Mouse (Mus musculus): ENCODE measurements at regions not wholly inside any gene's neighbourhood (a gene's known extent, or its start where the extent isn't known, plus 50 kb on each side); places are given as distances from the start of the nearest gene placed in this dataset.

GRCm38 (mm10) chr1:184304813-184305212, 270.7 kb upstream of the 1700056E22Rik start:
- ATAC-seq (replicated peaks in 1 of 2; ENCODE audit: insufficient read depth in 1 of 2, low FRiP score in 2 of 2, low TSS enrichment in 1 of 2, low read depth in 1 of 2, poor library complexity in 2 of 2, severe bottlenecking in 2 of 2), result no peak

GRCm38 (mm10) chr1:184304204-184304603, 270.1 kb upstream of the 1700056E22Rik start:
- ATAC-seq (replicated peaks in 1 of 2; ENCODE audit: insufficient read depth in 1 of 2, low FRiP score in 2 of 2, low TSS enrichment in 1 of 2, low read depth in 1 of 2, poor library complexity in 2 of 2, severe bottlenecking in 2 of 2), result no peak

GRCm38 (mm10) chr1:184298701-184299100, 264.6 kb upstream of the 1700056E22Rik start:
- no peak for ATAC-seq (replicated peaks in 1 of 2; ENCODE audit: insufficient read depth in 1 of 2, low FRiP score in 2 of 2, low TSS enrichment in 1 of 2, low read depth in 1 of 2, poor library complexity in 2 of 2, severe bottlenecking in 2 of 2)

DNA sequence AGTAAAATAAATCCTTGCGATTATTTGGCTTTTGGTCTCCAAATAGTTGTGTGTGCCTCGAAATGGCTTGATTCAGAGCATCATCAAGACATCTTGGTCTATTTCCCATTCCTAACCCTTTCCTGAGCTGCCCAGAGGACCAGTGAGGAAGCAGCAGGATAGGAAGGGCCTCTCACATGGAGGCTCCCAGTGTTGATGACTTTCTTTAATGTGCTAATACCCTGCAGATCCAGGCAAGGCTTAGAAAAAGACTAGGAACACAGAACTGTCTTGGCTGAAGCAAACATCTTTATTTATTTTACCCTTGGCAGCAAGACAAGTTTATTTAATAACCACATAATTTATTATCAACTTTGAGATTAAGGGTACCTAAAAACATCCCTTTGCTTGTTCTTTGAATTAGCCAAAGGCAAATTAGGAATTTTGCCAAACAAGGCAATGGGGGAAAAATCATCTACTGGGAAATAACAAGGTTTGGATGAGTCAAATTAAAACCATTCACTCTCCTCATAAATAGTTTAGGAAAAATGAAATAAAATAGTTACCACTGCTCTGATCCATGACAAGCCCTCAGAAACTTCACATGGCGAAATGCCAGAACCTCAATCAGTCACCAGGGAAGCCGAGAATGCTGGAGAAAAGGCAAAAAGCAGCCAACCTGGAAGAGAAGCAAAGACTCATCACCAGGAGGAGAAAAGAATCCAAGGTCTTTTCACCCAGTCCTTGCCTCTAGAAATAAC, 263.1 kb upstream of the 1700056E22Rik start:
- ATAC-seq (replicated peaks in 1 of 2; ENCODE audit: insufficient read depth in 1 of 2, low FRiP score in 2 of 2, low TSS enrichment in 1 of 2, low read depth in 1 of 2, poor library complexity in 2 of 2, severe bottlenecking in 2 of 2), result no peak

- ATAC-seq (replicated peaks in 1 of 2; ENCODE audit: insufficient read depth in 1 of 2, low FRiP score in 2 of 2, low TSS enrichment in 1 of 2, low read depth in 1 of 2, poor library complexity in 2 of 2, severe bottlenecking in 2 of 2), result no peak
Observed at GRCm38 (mm10) chr1:184291129-184291528, 257.0 kb upstream of the 1700056E22Rik start.

GRCm38 (mm10) chr1:184289733-184290416, 255.8 kb upstream of the 1700056E22Rik start:
- ATAC-seq (replicated peaks in 1 of 2; ENCODE audit: insufficient read depth in 1 of 2, low FRiP score in 2 of 2, low TSS enrichment in 1 of 2, low read depth in 1 of 2, poor library complexity in 2 of 2, severe bottlenecking in 2 of 2), result no peak

DNA sequence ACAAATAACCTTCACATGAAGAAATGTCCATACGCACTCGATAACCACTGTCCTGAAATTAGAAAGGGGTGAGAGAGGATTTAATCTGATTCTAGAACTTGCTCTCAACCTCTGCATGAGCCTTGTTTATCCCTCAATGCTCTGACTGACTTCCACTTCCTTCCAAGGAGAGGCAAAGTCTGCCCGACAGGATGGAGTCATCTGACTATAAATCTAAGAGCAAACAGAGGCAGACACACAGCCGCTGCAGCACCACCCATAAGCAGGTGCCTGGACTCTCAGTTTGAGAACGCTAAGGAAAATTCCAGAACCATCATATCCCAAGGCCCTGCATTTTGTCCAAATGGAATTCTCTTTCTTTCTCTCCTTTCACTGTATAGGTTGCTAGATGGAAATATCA, 247.7 kb upstream of the 1700056E22Rik start:
- no peak for ATAC-seq (replicated peaks in 1 of 2; ENCODE audit: insufficient read depth in 1 of 2, low FRiP score in 2 of 2, low TSS enrichment in 1 of 2, low read depth in 1 of 2, poor library complexity in 2 of 2, severe bottlenecking in 2 of 2)

GRCm38 (mm10) chr1:184279263-184279662, 245.2 kb upstream of the 1700056E22Rik start:
- ATAC-seq (replicated peaks in 1 of 2; ENCODE audit: insufficient read depth in 1 of 2, low FRiP score in 2 of 2, low TSS enrichment in 1 of 2, low read depth in 1 of 2, poor library complexity in 2 of 2, severe bottlenecking in 2 of 2), result no peak

DNA sequence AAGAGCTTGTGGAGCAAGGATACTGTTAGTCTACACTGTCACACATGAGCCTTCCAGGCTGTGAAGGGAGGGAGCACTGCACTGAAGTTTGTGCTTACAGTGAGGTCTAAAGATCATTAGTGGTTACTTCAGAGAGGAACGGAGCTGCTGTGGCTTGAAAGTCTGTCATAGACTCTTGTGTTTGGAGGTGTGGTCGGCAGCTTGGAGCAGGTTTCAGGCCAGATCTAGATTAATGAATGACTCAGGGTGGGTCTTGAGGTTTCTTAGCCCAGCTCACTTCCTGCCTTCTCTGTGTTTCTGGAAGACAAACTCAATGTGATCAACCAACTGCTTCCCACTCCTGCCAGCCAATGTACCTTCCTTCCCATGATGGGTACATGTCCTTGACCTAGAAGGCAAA, 242.9 kb upstream of the 1700056E22Rik start:
- ATAC-seq (replicated peaks in 1 of 2; ENCODE audit: insufficient read depth in 1 of 2, low FRiP score in 2 of 2, low TSS enrichment in 1 of 2, low read depth in 1 of 2, poor library complexity in 2 of 2, severe bottlenecking in 2 of 2), result peak; percentile 89 to 91

DNA sequence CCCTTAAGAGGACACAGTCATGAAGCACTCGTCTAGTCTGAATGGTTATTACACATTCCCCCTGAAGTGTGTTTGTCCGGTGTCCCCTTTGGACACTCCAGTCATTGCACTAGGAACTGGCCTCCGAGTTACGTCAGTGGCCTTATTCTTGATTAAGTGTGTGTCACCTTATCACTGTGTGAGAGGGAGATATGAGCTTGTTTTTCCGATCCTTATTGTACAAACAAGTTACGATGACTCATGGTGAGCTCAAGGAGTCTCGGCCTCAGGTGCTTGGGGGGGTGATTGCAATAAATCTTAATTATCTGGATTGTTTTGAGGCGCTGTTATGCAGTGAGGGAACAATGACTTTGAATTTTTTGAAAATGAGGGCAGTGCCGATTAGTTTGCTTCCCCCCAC, 241.8 kb upstream of the 1700056E22Rik start:
- ATAC-seq (replicated peaks in 1 of 2; ENCODE audit: insufficient read depth in 1 of 2, low FRiP score in 2 of 2, low TSS enrichment in 1 of 2, low read depth in 1 of 2, poor library complexity in 2 of 2, severe bottlenecking in 2 of 2), result peak in 1 of 2 experiments; percentile 30; a peak in 1 of 4 replicates

DNA sequence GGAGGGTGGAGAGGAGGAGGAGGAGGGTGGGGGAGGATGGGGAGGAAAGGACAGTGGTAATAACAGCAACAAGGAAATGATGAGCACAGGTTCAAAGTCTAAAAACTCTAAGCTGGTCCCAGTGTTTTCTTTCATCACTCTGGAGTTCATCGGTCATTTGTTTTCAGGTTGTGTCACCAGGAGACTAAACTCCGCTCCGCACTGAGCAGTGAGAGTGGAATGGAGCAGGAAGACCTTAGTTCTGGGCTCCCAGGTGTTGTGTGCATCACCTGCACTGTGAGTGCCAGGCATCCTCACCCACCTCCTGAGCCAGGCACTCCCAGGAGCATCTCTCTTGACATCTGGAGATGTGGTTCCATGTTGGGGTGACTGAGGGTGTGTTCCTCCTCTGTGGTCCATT, 241.3 kb upstream of the 1700056E22Rik start:
- no peak for ATAC-seq (replicated peaks in 1 of 2; ENCODE audit: insufficient read depth in 1 of 2, low FRiP score in 2 of 2, low TSS enrichment in 1 of 2, low read depth in 1 of 2, poor library complexity in 2 of 2, severe bottlenecking in 2 of 2)

DNA sequence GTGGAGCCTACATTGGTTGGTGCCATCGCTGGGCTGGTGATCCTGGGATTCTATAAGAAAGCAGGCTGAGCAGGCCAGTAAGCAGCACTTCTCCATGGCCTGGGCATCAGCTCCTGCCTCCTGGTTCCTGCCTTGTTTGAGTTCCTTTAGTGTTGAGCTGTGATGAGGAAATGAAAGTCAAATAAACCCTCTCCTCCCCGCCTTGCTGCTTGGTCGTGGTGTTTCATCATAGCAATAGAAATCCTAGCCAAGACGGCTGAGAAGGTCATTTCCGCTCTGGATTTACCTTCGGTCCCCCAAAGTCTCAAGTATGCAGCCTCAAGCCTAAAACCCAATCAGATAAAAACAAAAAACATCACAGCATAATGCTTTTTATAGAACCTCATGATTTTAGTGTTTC, 240.6 kb upstream of the 1700056E22Rik start:
- ATAC-seq (replicated peaks in 1 of 2; ENCODE audit: insufficient read depth in 1 of 2, low FRiP score in 2 of 2, low TSS enrichment in 1 of 2, low read depth in 1 of 2, poor library complexity in 2 of 2, severe bottlenecking in 2 of 2), result no peak

DNA sequence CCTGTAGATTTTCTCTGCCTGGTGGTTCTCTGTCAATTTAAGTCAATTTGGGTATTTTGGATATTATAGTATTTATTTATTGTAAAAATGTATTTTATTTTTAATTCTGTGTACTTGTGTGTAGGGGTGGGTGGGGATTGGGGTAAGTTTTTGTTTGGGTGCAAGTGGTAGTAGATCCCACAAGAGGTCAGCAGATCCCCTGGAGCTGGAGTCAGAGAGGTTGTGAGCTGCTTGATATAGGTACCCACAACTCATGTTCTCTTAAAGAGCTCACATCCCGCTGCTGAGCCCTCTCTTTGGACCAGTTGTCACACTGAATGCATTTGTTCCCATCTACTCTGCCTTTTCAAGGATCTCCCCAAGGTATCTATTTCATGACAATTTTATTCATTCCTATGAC, 239.6 kb upstream of the 1700056E22Rik start:
- ATAC-seq (replicated peaks in 1 of 2; ENCODE audit: insufficient read depth in 1 of 2, low FRiP score in 2 of 2, low TSS enrichment in 1 of 2, low read depth in 1 of 2, poor library complexity in 2 of 2, severe bottlenecking in 2 of 2), result no peak

- ATAC-seq (replicated peaks in 1 of 2; ENCODE audit: insufficient read depth in 1 of 2, low FRiP score in 2 of 2, low TSS enrichment in 1 of 2, low read depth in 1 of 2, poor library complexity in 2 of 2, severe bottlenecking in 2 of 2), result no peak
Observed at GRCm38 (mm10) chr1:184271254-184271653, 237.2 kb upstream of the 1700056E22Rik start.

- ATAC-seq (replicated peaks in 1 of 2; ENCODE audit: insufficient read depth in 1 of 2, low FRiP score in 2 of 2, low TSS enrichment in 1 of 2, low read depth in 1 of 2, poor library complexity in 2 of 2, severe bottlenecking in 2 of 2), result peak; percentile 46 to 80; a peak in 3 of 4 replicates
Observed at GRCm38 (mm10) chr1:184266051-184266450, 231.9 kb upstream of the 1700056E22Rik start.

GRCm38 (mm10) chr1:184262975-184263374, 228.9 kb upstream of the 1700056E22Rik start:
- no peak; a peak in 1 of 4 replicates for ATAC-seq (replicated peaks in 1 of 2; ENCODE audit: insufficient read depth in 1 of 2, low FRiP score in 2 of 2, low TSS enrichment in 1 of 2, low read depth in 1 of 2, poor library complexity in 2 of 2, severe bottlenecking in 2 of 2)

DNA sequence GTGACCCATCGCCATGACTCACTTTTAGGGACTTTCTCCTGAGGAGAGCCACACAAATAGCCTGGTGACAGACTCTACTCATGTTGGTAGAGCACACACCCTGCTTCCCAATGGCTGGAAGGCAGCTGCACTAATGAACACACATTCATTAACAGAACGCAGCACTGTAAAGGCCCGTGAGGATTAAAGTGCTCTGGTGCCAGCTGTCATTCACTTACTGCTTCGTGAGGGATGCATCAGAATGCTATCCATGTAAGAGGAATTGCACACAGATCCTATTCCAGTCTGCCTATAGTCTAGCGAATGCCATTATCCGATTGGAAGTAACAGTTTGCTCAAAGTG, 227.3 kb upstream of the 1700056E22Rik start:
- no peak for ATAC-seq (replicated peaks in 1 of 2; ENCODE audit: insufficient read depth in 1 of 2, low FRiP score in 2 of 2, low TSS enrichment in 1 of 2, low read depth in 1 of 2, poor library complexity in 2 of 2, severe bottlenecking in 2 of 2)

DNA sequence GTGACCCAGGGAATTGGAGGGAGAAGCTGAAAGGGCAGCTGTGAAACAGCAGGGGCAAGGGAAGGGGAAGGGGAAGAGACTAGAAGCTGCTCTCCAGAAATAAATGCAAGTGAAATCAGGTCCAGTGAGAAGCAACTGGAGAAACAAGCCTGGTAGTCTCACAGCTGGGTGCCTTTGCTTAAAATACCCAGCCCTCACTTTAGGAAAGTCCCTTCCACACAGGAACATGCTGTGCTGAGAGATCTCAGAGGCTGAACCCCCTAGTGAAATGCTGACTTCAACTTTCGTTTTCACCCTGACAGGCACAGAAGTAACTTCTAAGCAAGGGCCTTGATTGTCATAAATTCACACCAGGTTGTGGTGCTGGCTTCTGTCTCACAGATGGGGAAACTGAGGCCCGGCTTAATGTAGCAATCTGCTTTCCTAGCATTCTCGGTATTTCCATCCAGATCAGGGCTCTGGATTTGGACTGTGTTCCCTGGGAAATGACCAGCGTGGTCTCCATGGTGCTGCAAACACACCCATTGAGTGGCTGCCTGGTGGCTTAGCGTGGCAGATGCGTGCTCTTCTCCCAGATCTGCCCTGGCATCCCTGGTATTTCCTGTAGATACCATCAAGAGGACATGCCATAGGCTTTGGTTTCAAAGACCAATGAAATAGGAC, 226.8 kb upstream of the 1700056E22Rik start:
- 0 out of 4 replicates have a peak, but pooled peaks of 1 of the 2 experiments have one; percentile 53 for ATAC-seq (replicated peaks in 1 of 2; ENCODE audit: insufficient read depth in 1 of 2, low FRiP score in 2 of 2, low TSS enrichment in 1 of 2, low read depth in 1 of 2, poor library complexity in 2 of 2, severe bottlenecking in 2 of 2)
